Comparison of ENCODE assay signal across 22 mouse cellular contexts in the genomic region with DNA sequence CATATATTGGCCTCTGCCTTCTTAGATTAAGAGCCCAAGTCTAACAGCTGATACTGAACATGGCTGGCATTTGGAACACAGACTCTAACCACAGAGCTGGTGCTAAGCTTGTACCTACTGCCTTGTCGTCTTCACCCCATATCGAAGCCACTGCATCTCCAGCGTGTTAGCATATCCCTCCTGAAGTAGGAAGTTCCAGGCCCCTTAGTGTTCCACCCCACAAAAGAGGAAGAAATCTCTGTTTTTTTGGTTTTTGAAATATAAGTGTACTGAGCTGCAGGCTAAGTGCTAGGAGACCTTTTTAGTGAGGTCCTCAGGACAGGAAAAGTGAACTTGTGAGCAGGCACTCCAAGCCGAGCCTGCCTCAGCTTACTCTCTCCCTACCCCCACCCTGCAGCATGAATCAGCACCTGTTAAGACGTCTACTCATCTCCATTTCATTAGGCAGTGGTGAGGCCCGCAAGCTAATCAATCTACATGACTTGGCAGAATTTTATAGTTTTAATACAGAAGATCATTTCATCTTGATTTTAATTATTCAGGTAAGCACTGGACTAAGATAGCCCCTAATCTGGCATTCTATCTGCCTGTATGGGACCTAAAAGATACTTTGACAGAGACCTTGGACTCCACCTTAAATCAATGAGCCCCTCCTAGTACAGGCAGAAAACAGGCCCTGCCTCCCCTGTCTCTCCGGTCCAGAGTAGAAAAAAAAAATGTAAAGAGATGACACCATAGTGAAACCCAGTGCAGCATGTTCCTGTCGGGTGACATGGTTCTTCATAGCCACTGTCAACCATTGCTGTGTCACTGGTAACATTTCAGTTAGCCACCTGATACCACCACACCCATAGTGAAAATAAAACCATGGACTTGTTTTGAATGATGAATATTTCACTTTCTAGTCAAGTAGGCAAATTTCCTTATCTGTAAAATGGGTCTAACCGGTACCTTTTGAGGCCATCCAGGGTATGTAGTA. TPM values are rescaled to one million over a fixed set of nuclear protein-coding genes. Genes with fewer than 3 reads are reported as not detected.
DNase-seq lines count a peak whose midpoint lies in the region; ATAC-seq and TF ChIP-seq lines count a peak whose summit lies in the region.
"Had no signal": no experiment of that assay in that cellular context is flagged by ENCODE, and none has a peak within 500 bp of the region (broad histone marks: within the 10 kb centered on the region; RNA-seq: fewer than 3 reads in every experiment).

No protein-coding gene starts in this region.

- WGBS in liver, embryonic 12.5 days (ENCODE audit: insufficient replicate concordance), result 52% methylated on average over 9 of the region's 9 CpGs

- peaks cover 47% of the 10 kb centered on the region for H3K36me3 ChIP-seq in ES-Bruce4 (ENCODE audit: control insufficient read depth, insufficient read depth, low read length, poor library complexity, severe bottlenecking)
- peaks cover 67% of the 10 kb centered on the region for H3K36me3 ChIP-seq in liver, embryonic 12.5 days

- peak overlapping the region; percentile 23 for H3K4me2 ChIP-seq in liver, embryonic 12.5 days
- H3K4me2 ChIP-seq: embryonic facial prominence, embryonic 15.5 days; hindbrain, embryonic 15.5 days; intestine, embryonic 15.5 days; limb, embryonic 13.5 days had no signal

- no peak for TF ChIP-seq POLR2A in ES-Bruce4 (IDR thresholded peaks at IDR 0.05; ENCODE audit: insufficient read depth, low read length)
- TF ChIP-seq POLR2A in bone marrow macrophage, adult 2 months (IDR thresholded peaks at IDR 0.05; ENCODE audit: borderline replicate concordance, low read depth, low read length), result no peak

- H3K27ac ChIP-seq in ES-Bruce4 (ENCODE audit: insufficient read depth, low read length), result peak overlapping the region; percentile 86
- peak overlapping the region; percentile 52 for H3K27ac ChIP-seq in bone marrow macrophage, adult 2 months (ENCODE audit: insufficient read depth, low read depth, low read length)
- peak overlapping the region; percentile 78 for H3K27ac ChIP-seq in liver, embryonic 12.5 days
- H3K27ac ChIP-seq: embryonic facial prominence, embryonic 15.5 days; gastrocnemius, adult 2 months; hindbrain, embryonic 15.5 days; intestine, embryonic 15.5 days; limb, embryonic 13.5 days had no signal

- TF ChIP-seq CTCF in ES-Bruce4 (IDR thresholded peaks at IDR 0.05; ENCODE audit: low read depth, low read length), result no peak
- TF ChIP-seq CTCF in bone marrow macrophage, adult 2 months (IDR thresholded peaks at IDR 0.05; ENCODE audit: low read depth, low read length), result no peak

- TF ChIP-seq EP300 in ES-Bruce4 (IDR thresholded peaks at IDR 0.05; ENCODE audit: insufficient read depth, low read depth, low read length), result peak; percentile 75; the same call in 1 of the 2 replicates

- ATAC-seq in liver, embryonic 12.5 days, result peak; percentile 90
- ATAC-seq in megakaryocyte, adult 5-6 weeks (ENCODE audit: poor library complexity, severe bottlenecking), result peak; percentile 69
- ATAC-seq: activated CD4-positive, CD25-positive, alpha-beta regulatory T cell, adult 4 months; intestine, embryonic 15.5 days; Patski had no signal

- H3K9ac ChIP-seq in ES-Bruce4 (ENCODE audit: low read depth, poor library complexity, severe bottlenecking), result no peak overlapping the region
- H3K9ac ChIP-seq in liver, embryonic 12.5 days, result no peak overlapping the region
- H3K9ac ChIP-seq: embryonic facial prominence, embryonic 15.5 days; hindbrain, embryonic 15.5 days; intestine, embryonic 15.5 days; limb, embryonic 13.5 days had no signal

- no peaks in the 10 kb centered on the region for H3K9me3 ChIP-seq in ES-Bruce4 (replicated peaks; ENCODE audit: control insufficient read depth, insufficient read depth, low read length, poor library complexity, severe bottlenecking)
- no peaks in the 10 kb centered on the region for H3K9me3 ChIP-seq in liver, embryonic 12.5 days (replicated peaks)
- H3K9me3 ChIP-seq: embryonic facial prominence, embryonic 15.5 days; hindbrain, embryonic 15.5 days; intestine, embryonic 15.5 days; limb, embryonic 13.5 days had no signal

- H3K4me3 ChIP-seq in ES-Bruce4 (ENCODE audit: low read depth, low read length), result no peak overlapping the region
- H3K4me3 ChIP-seq in bone marrow macrophage, adult 2 months (ENCODE audit: insufficient read depth, low read length), result no peak overlapping the region
- H3K4me3 ChIP-seq in liver, embryonic 12.5 days, result no peak overlapping the region
- H3K4me3 ChIP-seq: embryonic facial prominence, embryonic 15.5 days; gastrocnemius, adult 2 months; hindbrain, embryonic 15.5 days; intestine, embryonic 15.5 days; limb, embryonic 13.5 days had no signal

- H3K27me3 ChIP-seq in ES-Bruce4 (ENCODE audit: control insufficient read depth, insufficient read depth, low read length, poor library complexity, severe bottlenecking), result no peaks in the 10 kb centered on the region
- no peaks in the 10 kb centered on the region for H3K27me3 ChIP-seq in liver, embryonic 12.5 days (replicated peaks)
- H3K27me3 ChIP-seq: embryonic facial prominence, embryonic 15.5 days; hindbrain, embryonic 15.5 days; intestine, embryonic 15.5 days; limb, embryonic 13.5 days; Patski had no signal

- H3K4me1 ChIP-seq in ES-Bruce4 (ENCODE audit: control insufficient read depth, insufficient read depth, low read length), result peaks cover 4% of the 10 kb centered on the region
- peaks cover 35% of the 10 kb centered on the region for H3K4me1 ChIP-seq in bone marrow macrophage, adult 2 months (ENCODE audit: control insufficient read depth, insufficient read depth, low read length)
- H3K4me1 ChIP-seq in liver, embryonic 12.5 days, result peaks cover 52% of the 10 kb centered on the region
- H3K4me1 ChIP-seq: hindbrain, embryonic 15.5 days had no signal

- no peak for DNase-seq in adrenal gland, adult 8-10 months
- DNase-seq in urinary bladder, postnatal 10 days (ENCODE audit: low spot score), result no peak
- no peak for DNase-seq in thymus, postnatal 25 days
- DNase-seq: adrenal gland, postnatal 25 days; cerebellum, adult 2 months; cerebellum, postnatal 36 days; gastrocnemius, adult 2 months; heart, adult 18-20 months; heart, postnatal 36 days; layer of hippocampus, postnatal 36 days; thymus, postnatal 4 days had no signal

RNA-seq across cellular contexts. Expression of gene Ahsa1, which starts 8.9 kb away (rescaled TPM):
- polyA plus RNA-seq in ES-Bruce4 (2011; ENCODE audit: insufficient read depth, insufficient read length, low read depth, missing spikeins), result 195 and 198 TPM in 2 replicates
- 117 and 124 TPM in 2 replicates for polyA plus RNA-seq in bone marrow macrophage, adult 2 months (2012; ENCODE audit: insufficient read depth, insufficient read length, missing spikeins)
- 214 and 222 TPM in 2 replicates for polyA plus RNA-seq in liver, embryonic 12.5 days (2016; fragmentation: Nextera tagmentation; extraction: Ambion mirVana)
- 45.5 and 61.6 TPM in 2 replicates for total RNA-seq in megakaryocyte, adult 5-6 weeks (2015)
- total RNA-seq in megakaryocyte, adult 5-6 weeks (2017), result 166 and 169 TPM in 2 replicates
- 100 to 1,000 TPM; 120 to 228 (median 142) TPM for total RNA-seq in adrenal gland, adult 8-10 months (2022)

RNA-seq across cellular contexts. Expression of gene Vipas39, which starts 9.1 kb away (rescaled TPM):
- 31.0 and 33.8 TPM in 2 replicates for polyA plus RNA-seq in ES-Bruce4 (2011; ENCODE audit: insufficient read depth, insufficient read length, low read depth, missing spikeins)
- 87.0 and 97.7 TPM in 2 replicates for polyA plus RNA-seq in bone marrow macrophage, adult 2 months (2012; ENCODE audit: insufficient read depth, insufficient read length, missing spikeins)
- polyA plus RNA-seq in liver, embryonic 12.5 days (2016; fragmentation: Nextera tagmentation; extraction: Ambion mirVana), result 11.6 and 13.6 TPM in 2 replicates
- total RNA-seq in megakaryocyte, adult 5-6 weeks (2015), result 29.3 and 38.2 TPM in 2 replicates
- total RNA-seq in megakaryocyte, adult 5-6 weeks (2017), result 26.4 and 30.9 TPM in 2 replicates
- 10 to 100 TPM; 34.6 to 53.1 (median 43.5) TPM for total RNA-seq in adrenal gland, adult 8-10 months (2022)

RNA-seq across cellular contexts. Expression of gene Ism2, which starts 24.4 kb away (rescaled TPM):
- 5.5 and 5.9 TPM in 2 replicates for polyA plus RNA-seq in ES-Bruce4 (2011; ENCODE audit: insufficient read depth, insufficient read length, low read depth, missing spikeins)
- polyA plus RNA-seq in bone marrow macrophage, adult 2 months (2012; ENCODE audit: insufficient read depth, insufficient read length, missing spikeins), result not detected in 2 replicates
- polyA plus RNA-seq in liver, embryonic 12.5 days (2016; fragmentation: Nextera tagmentation; extraction: Ambion mirVana), result 0.33 and 0.74 TPM in 2 replicates
- not detected in 2 replicates for total RNA-seq in megakaryocyte, adult 5-6 weeks (2015)
- total RNA-seq in megakaryocyte, adult 5-6 weeks (2017), result not detected in 2 replicates
- under 1 TPM in 2 of 4 experiments, not detected in 2; 0.28 to 0.32 TPM for total RNA-seq in adrenal gland, adult 8-10 months (2022)
- total RNA-seq: adrenal gland, postnatal 25 days; gastrocnemius, adult 2 months; heart, adult 18-20 months; heart, postnatal 36 days; megakaryocyte-erythroid progenitor cell, adult 5-6 weeks had no signal
- polyA plus RNA-seq: activated CD4-positive, CD25-positive, alpha-beta regulatory T cell, adult 4 months had no signal

RNA-seq across cellular contexts. Expression of gene Noxred1, which starts 36.6 kb away (rescaled TPM):
- polyA plus RNA-seq in ES-Bruce4 (2011; ENCODE audit: insufficient read depth, insufficient read length, low read depth, missing spikeins), result 4.8 and 6.1 TPM in 2 replicates
- polyA plus RNA-seq in bone marrow macrophage, adult 2 months (2012; ENCODE audit: insufficient read depth, insufficient read length, missing spikeins), result 1.0 TPM in 1 of 2 replicates, not detected in the other
- polyA plus RNA-seq in liver, embryonic 12.5 days (2016; fragmentation: Nextera tagmentation; extraction: Ambion mirVana), result 0.32 and 0.49 TPM in 2 replicates
- 0.87 and 1.9 TPM in 2 replicates for total RNA-seq in megakaryocyte, adult 5-6 weeks (2015)
- total RNA-seq in megakaryocyte, adult 5-6 weeks (2017), result 0.45 and 0.81 TPM in 2 replicates
- under 1 TPM in 3 of 4 experiments, not detected in 1; 0.29 to 0.55 (median 0.35) TPM for total RNA-seq in adrenal gland, adult 8-10 months (2022)
- total RNA-seq: megakaryocyte-erythroid progenitor cell, adult 5-6 weeks had no signal
